Mouse (Mus musculus): Measurements from ENCODE around the gene Marveld1. TPM values are rescaled to one million over a fixed set of nuclear protein-coding genes. Genes with fewer than 3 reads are reported as not detected.

Marveld1 gene
- total RNA-seq (2015) (14.4 and 14.9 TPM in 2 replicates), total RNA-seq (2017) (15.0 and 18.8 TPM in 2 replicates)

- peak; percentile 47 for ATAC-seq (replicated peaks; ENCODE audit: poor library complexity)
Measured at GRCm38 (mm10) chr19:42147170-42147768, at the start of gene Marveld1. TSS of gene Marveld1 (plus strand) at chr19:42147400.

GRCm38 (mm10) chr19:42099406-42099805, 47.8 kb upstream of the Marveld1 start:
- no peak for ATAC-seq (replicated peaks; ENCODE audit: poor library complexity)

GRCm38 (mm10) chr19:42104681-42105080, 42.5 kb upstream of the Marveld1 start:
- no peak for ATAC-seq (replicated peaks; ENCODE audit: poor library complexity)

GRCm38 (mm10) chr19:42115783-42116335, 31.3 kb upstream of the Marveld1 start:
- no peak for ATAC-seq (replicated peaks; ENCODE audit: poor library complexity)

GRCm38 (mm10) chr19:42118142-42118541, 29.1 kb upstream of the Marveld1 start:
- no peak for ATAC-seq (replicated peaks; ENCODE audit: poor library complexity)

- no peak for ATAC-seq (replicated peaks; ENCODE audit: poor library complexity)
Measured at GRCm38 (mm10) chr19:42118596-42118995, 28.6 kb upstream of the Marveld1 start.

- no peak for ATAC-seq (replicated peaks; ENCODE audit: poor library complexity)
Measured at GRCm38 (mm10) chr19:42120451-42120850, 26.7 kb upstream of the Marveld1 start.

- no peak for ATAC-seq (replicated peaks; ENCODE audit: poor library complexity)
Measured at GRCm38 (mm10) chr19:42124684-42125083, 22.5 kb upstream of the Marveld1 start.

GRCm38 (mm10) chr19:42125501-42126218, 21.5 kb upstream of the Marveld1 start:
- no peak for ATAC-seq (replicated peaks; ENCODE audit: poor library complexity)

- ATAC-seq (replicated peaks; ENCODE audit: poor library complexity) = no peak
Measured at GRCm38 (mm10) chr19:42126219-42126605, 21.0 kb upstream of the Marveld1 start.

GRCm38 (mm10) chr19:42127024-42127423, 20.2 kb upstream of the Marveld1 start:
- no peak for ATAC-seq (replicated peaks; ENCODE audit: poor library complexity)

GRCm38 (mm10) chr19:42128052-42128740, 19.0 kb upstream of the Marveld1 start:
- ATAC-seq (replicated peaks; ENCODE audit: poor library complexity) = no peak

- peak; percentile 93 for ATAC-seq (replicated peaks; ENCODE audit: poor library complexity)
Measured at GRCm38 (mm10) chr19:42128787-42129508, 18.3 kb upstream of the Marveld1 start, which contains the start of gene Avpi1. TSS of gene Avpi1 (minus strand) at chr19:42129059.

- peak; percentile 37 for ATAC-seq (replicated peaks; ENCODE audit: poor library complexity)
Measured at GRCm38 (mm10) chr19:42129509-42130293, 17.5 kb upstream of the Marveld1 start.

- ATAC-seq (replicated peaks; ENCODE audit: poor library complexity) = no peak
Measured at GRCm38 (mm10) chr19:42130294-42130606, 16.9 kb upstream of the Marveld1 start.

GRCm38 (mm10) chr19:42131101-42131500, 16.1 kb upstream of the Marveld1 start:
- ATAC-seq (replicated peaks; ENCODE audit: poor library complexity) = no peak

GRCm38 (mm10) chr19:42135070-42135469, 12.1 kb upstream of the Marveld1 start:
- ATAC-seq (replicated peaks; ENCODE audit: poor library complexity) = no peak

- ATAC-seq (replicated peaks; ENCODE audit: poor library complexity) = no peak
Measured at GRCm38 (mm10) chr19:42136126-42136525, 11.1 kb upstream of the Marveld1 start.

GRCm38 (mm10) chr19:42137167-42137672, 10.0 kb upstream of the Marveld1 start:
- ATAC-seq (replicated peaks; ENCODE audit: poor library complexity) = no peak
